Mouse (Mus musculus) central nervous system, embryonic 14 days (tissue): Measurements from ENCODE around the gene Gstt3. TPM values are rescaled to one million over a fixed set of nuclear protein-coding genes. Genes with fewer than 3 reads are reported as not detected.

ENCODE experiments used
- polyA plus RNA-seq: library from polyadenylated mRNA; depleted of rRNA; stranded (reverse); fragments of >200 nt; gene quantifications from 2 replicates; pipeline ENCODE4 v1.2.3, GENCODE M21; 2012; rRNA removed

Gene Gstt3
- 1.1 and 4.6 TPM in 2 replicates for polyA plus RNA-seq

GRCm38 (mm10) chr10:75780769-75781578, at the start of gene Gstt3, which contains the start of gene Gm20441:
TSS of gene Gstt3 (minus strand) at chr10:75781414.
TSS of gene Gm20441 (minus strand) at chr10:75780954.

GRCm38 (mm10) chr10:75822443-75822842, 41.2 kb upstream of the Gstt3 start, which contains the start of gene Gstt4:
TSS of gene Gstt4 (minus strand) at chr10:75822543.

GRCm38 (mm10) chr10:75798176-75798696, 17.0 kb upstream of the Gstt3 start, which contains the start of gene Gstt1:
TSS of gene Gstt1 (minus strand) at chr10:75798584.

GRCm38 (mm10) chr10:75772795-75773664, 8.2 kb downstream of the Gstt3 start, which contains the start of gene Ddt:
TSS of gene Ddt (minus strand) at chr10:75773414.

GRCm38 (mm10) chr10:75763682-75764518, 17.3 kb downstream of the Gstt3 start, which contains the start of gene Cabin1:
TSS of gene Cabin1 (minus strand) at chr10:75764341.

Other genes with a start within 250 kb of the Gstt3 start
- gene Lrrc75b, start 221.1 kb downstream of the Gstt3 start, polyA plus RNA-seq, result 21.7 and 24.2 TPM in 2 replicates
- gene Ggt1, start 219.8 kb downstream of the Gstt3 start, polyA plus RNA-seq, result 1.9 and 2.6 TPM in 2 replicates
- 5.9 and 8.0 TPM in 2 replicates for gene Ggt5, start 192.1 kb downstream of the Gstt3 start, polyA plus RNA-seq
- gene Susd2, start 137.4 kb downstream of the Gstt3 start, polyA plus RNA-seq, result 3.7 and 5.1 TPM in 2 replicates
- 43.6 and 46.2 TPM in 2 replicates for gene Cabin1, start 17.1 kb downstream of the Gstt3 start, polyA plus RNA-seq
- 58.7 and 64.5 TPM in 2 replicates for gene Ddt, start 8.0 kb downstream of the Gstt3 start, polyA plus RNA-seq
- 0.19 TPM in 1 of 2 replicates, not detected in the other for gene Gm20441, start 460 bp downstream of the Gstt3 start, polyA plus RNA-seq
- 10.6 and 12.6 TPM in 2 replicates for gene Gstt1, start 17.2 kb upstream of the Gstt3 start, polyA plus RNA-seq
- 0.08 TPM in 1 of 2 replicates, not detected in the other for gene Gstt4, start 41.1 kb upstream of the Gstt3 start, polyA plus RNA-seq
- gene Gstt2, start 56.0 kb upstream of the Gstt3 start, polyA plus RNA-seq, result 10.4 and 14.7 TPM in 2 replicates
- gene Mif, start 78.8 kb upstream of the Gstt3 start, polyA plus RNA-seq, result 1,561 and 1,730 TPM in 2 replicates
- gene Derl3, start 112.0 kb upstream of the Gstt3 start, polyA plus RNA-seq, result 2.6 and 4.1 TPM in 2 replicates
- 147 TPM in 2 replicates for gene Smarcb1, start 140.2 kb upstream of the Gstt3 start, polyA plus RNA-seq
- 25.8 and 31.6 TPM in 2 replicates for gene Chchd10, start 151.7 kb upstream of the Gstt3 start, polyA plus RNA-seq
- 33.8 and 48.8 TPM in 2 replicates for gene Mmp11, start 155.1 kb upstream of the Gstt3 start, polyA plus RNA-seq
- gene Gm867, start 159.3 kb upstream of the Gstt3 start, polyA plus RNA-seq, result 0.63 and 0.96 TPM in 2 replicates
- gene Vpreb3, start 161.6 kb upstream of the Gstt3 start, polyA plus RNA-seq, result 0.21 and 0.23 TPM in 2 replicates
- 0.08 and 0.11 TPM in 2 replicates for gene Gm5134, start 173.1 kb upstream of the Gstt3 start, polyA plus RNA-seq